Mouse (Mus musculus) midbrain, embryonic 11.5 days (tissue): ENCODE results near the gene Fth1. TPM values are rescaled to one million over a fixed set of nuclear protein-coding genes. Genes with fewer than 3 reads are reported as not detected.

Experiments used
- ATAC-seq: fragments of 200-750 bp; cut with Nextera tagmentation; 2 replicates; pipeline ENCODE4 v1.8.0; 2017; ENCODE audit warnings: moderate TSS enrichment, moderate library complexity; ENCODE audit not compliant: low FRiP score
- DNase-seq: peaks from one replicate; pipeline ENCODE4 v3.0.0; 2015; ENCODE audit warnings: low spot score; ENCODE audit errors: missing footprints
- H3K27ac ChIP-seq: fragments of 300-500 bp; sonication (generic); 2 replicates; pipeline ENCODE4 v1.5.1; 2014; ENCODE audit warnings: low read depth, low read length
- H3K27me3 ChIP-seq: fragments of 300-500 bp; sonication (generic); 2 replicates; pipeline ENCODE4 v1.6.1; 2014; ENCODE audit warnings: mild to moderate bottlenecking, low read length, moderate library complexity, mixed read lengths; ENCODE audit not compliant: control insufficient read depth, insufficient read depth
- H3K36me3 ChIP-seq: fragments of 300-500 bp; sonication (generic); 2 replicates; pipeline ENCODE4 v1.6.1; 2014; ENCODE audit warnings: mild to moderate bottlenecking, low read length, moderate library complexity, mixed read lengths; ENCODE audit not compliant: control insufficient read depth, insufficient read depth
- H3K4me1 ChIP-seq: fragments of 300-500 bp; sonication (generic); 2 replicates; pipeline ENCODE4 v1.6.1; 2014; ENCODE audit warnings: low read length; ENCODE audit not compliant: control insufficient read depth, insufficient read depth
- H3K4me2 ChIP-seq: fragments of 300-500 bp; sonication (generic); 2 replicates; pipeline ENCODE4 v1.6.1; 2014; ENCODE audit warnings: mild to moderate bottlenecking, moderate library complexity
- H3K4me3 ChIP-seq: fragments of 300-500 bp; sonication (generic); 2 replicates; pipeline ENCODE4 v1.5.1; 2014; ENCODE audit warnings: low read depth, low read length
- H3K9ac ChIP-seq: fragments of 300-500 bp; sonication (generic); 2 replicates; pipeline ENCODE4 v1.6.1; 2014; ENCODE audit warnings: low read length
- H3K9me3 ChIP-seq: fragments of 300-500 bp; sonication (generic); 2 replicates; pipeline ENCODE4 v1.6.1; 2016; ENCODE audit warnings: low read length; ENCODE audit not compliant: control insufficient read depth
- WGBS: fragments of 180-500 bp; shearing (Covaris S2); extraction: QIAGEN DNeasy Blood & Tissue Kit; methylation state at CpG from one replicate; pipeline ENCODE4 v1.1.7; 2014; 5-methylcytosine and 5-hydroxymethylcytosine counted together
- polyA plus RNA-seq: library from polyadenylated mRNA; unstranded; fragments of >200 nt; fragmentation: Nextera tagmentation; extraction: Ambion mirVana; gene quantifications from 2 replicates; pipeline ENCODE4 v1.2.1, GENCODE M21; 2014

Gene Fth1
- polyA plus RNA-seq, 1 experiment from 2014 or later = 1,422 TPM

GRCm38 (mm10) chr19:9997204-9998062 is 17.0 kb downstream of the Fth1 start:
- no peak overlapping the region for H3K4me2 ChIP-seq
- no peaks in the 10 kb centered on the region for H3K36me3 ChIP-seq
- no peak overlapping the region for H3K4me3 ChIP-seq
- no peaks in the 10 kb centered on the region; the same call in 1 of the 2 replicates for H3K9me3 ChIP-seq
- no peak overlapping the region for H3K27ac ChIP-seq
- no peaks in the 10 kb centered on the region for H3K4me1 ChIP-seq
- WGBS = 77% methylated on average over 12 of the region's 12 CpGs
- peak; percentile 83 for DNase-seq
- no peak overlapping the region for H3K9ac ChIP-seq
- no peaks in the 10 kb centered on the region for H3K27me3 ChIP-seq
- ATAC-seq = no peak

- DNase-seq = peak; percentile 53
- H3K9me3 ChIP-seq = no peaks in the 10 kb centered on the region; the same call in 1 of the 2 replicates
Measured at GRCm38 (mm10) chr19:9998063-9998416, 17.6 kb downstream of the Fth1 start.

DNA sequence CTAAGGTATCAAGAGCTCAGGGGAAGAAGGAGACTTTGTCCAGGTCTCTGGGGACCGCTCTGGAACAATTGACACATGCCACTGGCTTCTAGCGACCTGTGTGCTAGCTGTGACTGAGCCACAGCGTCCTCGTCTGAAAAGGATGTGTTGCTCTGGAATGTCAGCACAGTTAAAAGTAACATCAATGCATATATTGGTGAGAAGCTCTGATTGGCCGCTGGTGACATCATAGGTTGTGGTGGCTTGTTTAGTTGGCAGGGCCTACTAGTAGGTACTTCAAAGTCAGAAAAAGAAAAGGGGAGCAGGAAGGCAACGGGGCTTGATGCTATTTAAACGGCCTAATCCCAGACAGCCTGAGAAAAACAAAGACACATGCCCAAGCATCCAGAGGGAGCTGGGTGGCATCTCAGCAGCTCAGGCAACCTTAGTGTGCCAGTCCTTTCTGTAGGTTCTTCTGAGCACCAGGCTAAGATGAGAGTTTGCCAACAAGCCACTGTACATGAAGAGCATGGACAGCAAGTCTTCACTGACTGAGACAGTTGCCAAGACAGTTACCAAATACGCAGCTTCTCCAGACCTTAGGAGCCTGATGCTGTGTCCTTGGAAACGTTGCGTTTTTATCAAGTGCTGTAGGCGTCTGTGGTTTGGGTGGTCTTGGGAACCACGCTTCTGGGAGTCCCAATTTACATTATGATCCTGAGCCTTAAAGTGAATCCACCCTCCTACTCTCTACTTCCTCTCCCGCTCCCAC is 18.5 kb downstream of the Fth1 start:
- no peak overlapping the region for H3K4me2 ChIP-seq
- 71% methylated on average over 13 of the region's 13 CpGs for WGBS
- no peak overlapping the region for H3K4me3 ChIP-seq
- H3K4me1 ChIP-seq = no peaks in the 10 kb centered on the region
- ATAC-seq = no peak
- no peaks in the 10 kb centered on the region for H3K27me3 ChIP-seq
- H3K27ac ChIP-seq = no peak overlapping the region
- DNase-seq = no peak
- no peaks in the 10 kb centered on the region for H3K36me3 ChIP-seq
- H3K9me3 ChIP-seq = no peaks in the 10 kb centered on the region; the same call in 1 of the 2 replicates
- no peak overlapping the region for H3K9ac ChIP-seq

More at GRCm38 (mm10) chr19:9998063-9998416, 17.6 kb downstream of the Fth1 start:
- Histone ChIP-seq H3K4me1 (no peaks in the 10 kb centered on the region), H3K9ac (no peak overlapping the region), H3K4me2 (no peak overlapping the region), H3K27me3 (no peaks in the 10 kb centered on the region), H3K4me3 (no peak overlapping the region), H3K27ac (no peak overlapping the region), H3K36me3 (no peaks in the 10 kb centered on the region)
- no peak for ATAC-seq
- 84% methylated on average over 2 of the region's 2 CpGs for WGBS

DNA sequence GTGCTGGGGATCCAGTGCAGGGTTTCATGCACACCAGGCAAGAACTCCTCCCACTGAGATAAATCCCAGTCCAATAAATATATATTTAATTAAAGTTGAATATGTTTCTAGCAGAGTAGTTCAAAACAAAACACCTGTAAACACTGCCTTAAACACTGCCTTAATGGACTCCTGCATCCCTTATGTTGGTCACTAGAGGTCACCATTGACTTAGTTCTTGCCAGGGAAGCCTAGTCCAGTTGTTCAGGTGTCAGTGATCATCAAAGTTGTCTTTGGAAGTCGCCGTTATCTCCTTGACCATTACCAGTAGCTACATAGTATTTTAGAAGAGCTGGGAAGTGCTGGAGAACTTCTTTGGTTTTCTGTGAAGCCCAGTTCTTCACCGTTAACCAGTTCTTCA is 19.9 kb downstream of the Fth1 start:
- no peaks in the 10 kb centered on the region for H3K27me3 ChIP-seq
- H3K9ac ChIP-seq = no peak overlapping the region
- ATAC-seq = peak; percentile 57; the same call in 1 of the 2 replicates
- H3K27ac ChIP-seq = no peak overlapping the region
- H3K4me3 ChIP-seq = no peak overlapping the region
- DNase-seq = peak; percentile 89
- H3K9me3 ChIP-seq = no peaks in the 10 kb centered on the region; the same call in 1 of the 2 replicates
- H3K4me1 ChIP-seq = no peaks in the 10 kb centered on the region
- WGBS = 36% methylated on average over 3 of the region's 3 CpGs
- H3K36me3 ChIP-seq = no peaks in the 10 kb centered on the region
- H3K4me2 ChIP-seq = no peak overlapping the region

GRCm38 (mm10) chr19:10001206-10001969 is 21.0 kb downstream of the Fth1 start, which contains the start of the genes Best1 and Rab3il1:
Best1 (minus strand) TSS chr19:10001633.
Rab3il1 (plus strand) TSS chr19:10001669.
- Histone ChIP-seq H3K27me3 (no peaks in the 10 kb centered on the region), H3K9ac (no peak within 1 kb of the TSS), H3K36me3 (no peaks in the 10 kb centered on the region), H3K9me3 (no peaks in the 10 kb centered on the region; the same call in 1 of the 2 replicates), H3K27ac (no peak within 1 kb of the TSS), H3K4me1 (no peaks in the 10 kb centered on the region), H3K4me3 (no peak within 1 kb of the TSS), H3K4me2 (no peak within 1 kb of the TSS)
- no peak for ATAC-seq
- no peak for DNase-seq
- 80% methylated on average over 7 of the region's 7 CpGs for WGBS

GRCm38 (mm10) chr19:10003696-10004095 is 23.3 kb downstream of the Fth1 start:
- H3K27ac ChIP-seq = no peak overlapping the region
- no peaks in the 10 kb centered on the region for H3K4me1 ChIP-seq
- no peak overlapping the region for H3K4me2 ChIP-seq
- ATAC-seq (no peak), DNase-seq (no peak)
- no peaks in the 10 kb centered on the region for H3K36me3 ChIP-seq
- H3K27me3 ChIP-seq = no peaks in the 10 kb centered on the region
- 88% methylated on average over 1 of the region's 1 CpGs for WGBS
- no peaks in the 10 kb centered on the region; the same call in 1 of the 2 replicates for H3K9me3 ChIP-seq
- H3K9ac ChIP-seq = no peak overlapping the region
- H3K4me3 ChIP-seq = no peak overlapping the region

DNA sequence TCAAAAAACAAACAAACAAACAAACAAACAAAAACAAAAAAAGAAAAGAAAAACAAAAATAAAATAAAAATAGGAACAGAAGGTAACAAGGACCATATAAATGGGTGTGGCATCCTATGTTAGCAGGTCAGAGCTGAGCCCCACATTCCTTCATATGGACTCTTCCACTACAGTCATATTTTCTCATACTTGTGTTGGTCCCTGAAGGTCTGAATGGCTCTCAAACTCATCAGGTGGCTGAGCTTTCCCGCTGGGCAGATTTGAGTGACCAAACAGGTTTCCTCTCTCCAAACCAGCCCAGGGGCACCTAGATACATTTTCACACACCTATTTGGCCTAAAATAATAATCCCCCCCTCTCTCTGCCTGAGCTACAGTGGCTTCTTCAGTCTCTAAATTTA is 31.0 kb downstream of the Fth1 start:
- Histone ChIP-seq H3K4me3 (no peak overlapping the region), H3K4me1 (no peaks in the 10 kb centered on the region), H3K4me2 (no peak overlapping the region), H3K36me3 (no peaks in the 10 kb centered on the region), H3K9ac (no peak overlapping the region), H3K27me3 (no peaks in the 10 kb centered on the region), H3K27ac (no peak overlapping the region), H3K9me3 (no peaks in the 10 kb centered on the region)
- ATAC-seq (no peak), DNase-seq (no peak)
- 91% methylated on average over 1 of the region's 1 CpGs for whole genome bisulfite sequencing

DNA sequence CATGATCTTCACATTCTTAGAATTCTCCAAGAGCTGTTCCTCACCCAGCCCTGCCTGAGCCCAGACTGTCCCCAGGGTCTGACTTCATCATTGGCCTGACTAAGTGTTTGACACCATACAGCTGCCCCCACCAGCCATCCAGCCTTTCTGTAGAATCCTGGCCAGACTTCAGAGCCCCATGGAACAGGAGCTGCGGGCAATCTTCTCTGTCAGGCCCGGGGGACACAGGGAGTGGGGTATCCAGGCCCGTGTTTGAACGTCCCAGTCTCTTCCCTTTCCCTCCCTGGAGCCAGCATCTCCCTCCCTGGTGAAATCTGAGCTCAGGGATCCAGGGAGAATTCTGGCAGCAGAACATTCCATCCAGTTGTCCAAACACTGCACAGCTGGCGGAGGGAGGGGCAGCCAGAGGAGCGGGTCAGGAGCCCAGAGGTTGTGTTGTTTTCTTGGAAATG is 32.5 kb downstream of the Fth1 start:
- Histone ChIP-seq H3K9me3 (no peaks in the 10 kb centered on the region), H3K27me3 (peaks cover 3% of the 10 kb centered on the region; the same call in 1 of the 2 replicates), H3K9ac (no peak overlapping the region), H3K4me2 (no peak overlapping the region), H3K4me3 (no peak overlapping the region), H3K36me3 (no peaks in the 10 kb centered on the region), H3K27ac (no peak overlapping the region), H3K4me1 (0 out of 2 replicates have a peak, but pooled peaks cover 2% of the 10 kb centered on the region)
- WGBS = 49% methylated on average over 6 of the region's 6 CpGs
- DNase-seq (no peak), ATAC-seq (no peak)
